Mouse (Mus musculus) CD4-positive, CD25-positive, alpha-beta regulatory T cell, adult 2 months (primary cell): ENCODE data around the gene T.

Experiments used
- DNase-seq: peaks from one replicate; pipeline ENCODE4 v3.0.0-alpha.2; 2012; ENCODE audit warnings: low read depth, low spot score

The T gene

GRCm38 (mm10) chr17:8433121-8433977 is 874 bp upstream of the T start:
- DNase-seq, result no peak

- DNase-seq, result no peak
Observed at GRCm38 (mm10) chr17:8436184-8436583, 2.0 kb downstream of the T start.

GRCm38 (mm10) chr17:8444062-8444461 is 9.8 kb downstream of the T start:
- no peak for DNase-seq

GRCm38 (mm10) chr17:8447676-8448192 is 13.5 kb downstream of the T start:
- no peak for DNase-seq

- DNase-seq, result no peak
Observed at GRCm38 (mm10) chr17:8448324-8448723, 14.1 kb downstream of the T start.

- DNase-seq, result no peak
Observed at GRCm38 (mm10) chr17:8455196-8455595, 21.0 kb downstream of the T start.

GRCm38 (mm10) chr17:8455601-8456000 is 21.4 kb downstream of the T start:
- DNase-seq, result no peak

GRCm38 (mm10) chr17:8456856-8457460 is 22.7 kb downstream of the T start:
- no peak for DNase-seq

- peak; percentile 67 for DNase-seq
Observed at GRCm38 (mm10) chr17:8461568-8461967, 27.3 kb downstream of the T start.

- DNase-seq, result peak; percentile 84
Observed at GRCm38 (mm10) chr17:8463482-8464128, 29.4 kb downstream of the T start.

- no peak for DNase-seq
Observed at GRCm38 (mm10) chr17:8467771-8468170, 33.5 kb downstream of the T start.

- peak; percentile 78 for DNase-seq
Observed at GRCm38 (mm10) chr17:8468716-8469344, 34.6 kb downstream of the T start.

- no peak for DNase-seq
Observed at GRCm38 (mm10) chr17:8478554-8478953, 44.3 kb downstream of the T start.

- no peak for DNase-seq
Observed at GRCm38 (mm10) chr17:8479493-8480128, 45.4 kb downstream of the T start.

- no peak for DNase-seq
Observed at GRCm38 (mm10) chr17:8481797-8482196, 47.6 kb downstream of the T start.

- DNase-seq, result no peak
Observed at GRCm38 (mm10) chr17:8482876-8483275, 48.7 kb downstream of the T start.

- no peak for DNase-seq
Observed at GRCm38 (mm10) chr17:8484246-8484645, 50.0 kb downstream of the T start.

- DNase-seq, result no peak
Observed at GRCm38 (mm10) chr17:8485146-8485545, 50.9 kb downstream of the T start.

GRCm38 (mm10) chr17:8487824-8488223 is 53.6 kb downstream of the T start:
- DNase-seq, result no peak

GRCm38 (mm10) chr17:8490971-8491370 is 56.7 kb downstream of the T start:
- no peak for DNase-seq
